ENCODE assay signal across 20 mouse cellular contexts in the genomic region with DNA sequence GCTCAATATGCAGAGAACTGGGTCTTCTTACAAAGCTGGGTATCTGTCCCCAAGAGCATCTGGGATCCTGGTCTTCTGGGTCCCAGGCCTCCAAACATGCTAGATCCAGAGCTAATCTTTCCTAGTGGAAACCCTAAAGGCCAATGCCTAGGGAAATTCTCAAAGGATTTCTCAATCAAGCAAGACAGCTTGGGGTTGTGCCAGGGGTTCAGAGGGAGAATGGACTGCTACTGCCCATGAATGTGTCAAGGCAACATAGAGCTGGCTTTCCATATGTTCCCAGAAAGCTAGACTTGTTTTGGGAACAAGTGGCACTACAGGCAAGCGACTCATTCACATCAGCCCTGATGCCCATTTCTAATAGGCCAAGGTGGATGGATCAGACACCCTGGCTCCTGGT.
"Had no signal": no experiment of that assay in that cellular context is flagged by ENCODE, and none has a peak within 500 bp of the region (broad histone marks: within the 10 kb centered on the region; RNA-seq: fewer than 3 reads in every experiment).

No protein-coding gene starts in this region.

- H3K27me3 ChIP-seq: kidney, embryonic 15.5 days; liver, embryonic 13.5 days; lung, embryonic 15.5 days; midbrain, embryonic 13.5 days; neural tube, embryonic 13.5 days; stomach, embryonic 15.5 days had no signal

- H3K4me2 ChIP-seq: kidney, embryonic 15.5 days; liver, embryonic 13.5 days; lung, embryonic 15.5 days; midbrain, embryonic 13.5 days; neural tube, embryonic 13.5 days; stomach, embryonic 15.5 days had no signal

- H3K27ac ChIP-seq: kidney, embryonic 15.5 days; left cerebral cortex, adult 2 months; liver, embryonic 13.5 days; lung, embryonic 15.5 days; midbrain, embryonic 10.5 days; midbrain, embryonic 13.5 days; neural tube, embryonic 13.5 days; stomach, embryonic 15.5 days had no signal

- H3K4me3 ChIP-seq: kidney, embryonic 15.5 days; left cerebral cortex, adult 2 months; liver, embryonic 13.5 days; lung, embryonic 15.5 days; megakaryocyte, embryonic 14.5 days; midbrain, embryonic 10.5 days; midbrain, embryonic 13.5 days; myocyte; neural tube, embryonic 13.5 days; stomach, embryonic 15.5 days had no signal

- DNase-seq: kidney, adult 11 months; kidney, adult 8-10 months; kidney, postnatal 10 days; kidney, postnatal 36 days; layer of hippocampus, postnatal 36 days; liver, embryonic 13.5 days; retina, postnatal 1 day; right cerebral cortex, postnatal 25 days; spleen, adult 18-20 months; thymus, postnatal 25 days had no signal

- H3K4me1 ChIP-seq: kidney, embryonic 15.5 days; liver, embryonic 13.5 days; midbrain, embryonic 10.5 days; midbrain, embryonic 13.5 days; neural tube, embryonic 13.5 days; stomach, embryonic 15.5 days had no signal

- H3K9me3 ChIP-seq: kidney, embryonic 15.5 days; liver, embryonic 13.5 days; lung, embryonic 15.5 days; megakaryocyte, embryonic 14.5 days; midbrain, embryonic 10.5 days; midbrain, embryonic 13.5 days; neural tube, embryonic 13.5 days; stomach, embryonic 15.5 days had no signal

- H3K9ac ChIP-seq: kidney, embryonic 15.5 days; liver, embryonic 13.5 days; lung, embryonic 15.5 days; midbrain, embryonic 13.5 days; neural tube, embryonic 13.5 days; stomach, embryonic 15.5 days had no signal

- ATAC-seq: midbrain, embryonic 13.5 days; midbrain, embryonic 16.5 days had no signal

- H3K36me3 ChIP-seq: kidney, embryonic 15.5 days; liver, embryonic 13.5 days; lung, embryonic 15.5 days; midbrain, embryonic 10.5 days; midbrain, embryonic 13.5 days; neural tube, embryonic 13.5 days; stomach, embryonic 15.5 days had no signal
